8 mouse cellular contexts compared by ENCODE assay signal in the genomic region with DNA sequence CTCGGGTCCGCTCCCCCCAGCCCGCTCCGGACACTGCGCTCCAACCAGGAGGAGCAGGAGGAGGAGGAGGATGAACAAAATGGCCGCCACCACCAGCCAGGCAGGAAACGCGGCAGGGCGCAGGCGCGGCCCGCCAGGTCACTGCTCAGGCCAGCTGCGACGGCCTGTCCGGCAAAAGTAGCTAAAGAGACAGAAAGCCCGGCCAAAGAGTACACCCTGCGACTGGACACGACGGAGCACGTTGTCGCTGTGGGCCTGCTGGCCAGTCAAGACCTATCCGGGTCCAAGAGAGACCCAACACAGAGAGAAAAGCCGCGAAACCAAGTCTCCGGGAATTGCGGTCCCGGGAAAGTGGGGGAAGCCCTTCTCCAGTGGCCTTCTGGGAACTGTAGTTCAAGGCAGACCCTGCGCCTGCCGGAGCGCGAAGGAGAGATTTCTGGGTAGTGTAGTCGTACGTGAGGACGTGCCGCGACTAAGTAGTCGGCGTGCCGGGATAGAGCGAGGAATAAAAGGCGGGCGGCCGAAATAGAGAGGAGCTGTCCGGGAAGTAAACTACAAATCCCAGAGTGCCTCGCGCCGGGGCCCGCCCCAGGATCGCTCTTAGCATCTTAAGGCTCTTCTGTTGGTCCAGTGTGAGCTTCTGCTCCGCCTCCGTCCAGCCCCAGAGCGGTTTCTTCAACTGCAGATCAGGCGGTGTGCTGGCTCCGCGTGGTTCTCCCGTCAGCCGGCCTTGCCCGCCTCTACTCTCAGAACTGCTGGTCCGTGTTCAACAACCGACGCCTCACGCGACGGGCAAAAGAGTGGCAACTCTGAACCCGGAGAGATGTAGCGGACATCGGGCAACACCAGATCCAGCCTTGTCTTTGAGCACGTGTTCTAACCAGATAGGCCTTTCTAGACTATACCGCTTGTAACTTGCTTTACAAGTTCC. TPM values are rescaled to one million over a fixed set of nuclear protein-coding genes. Genes with fewer than 3 reads are reported as not detected.
A peak's percentile ranks its signal among the peaks of the same experiment; 100 is the strongest.
DNase-seq lines count a peak whose midpoint lies in the region; ATAC-seq and TF ChIP-seq lines count a peak whose summit lies in the region.

Gene Tial1 (minus strand): TSS at position 433 of the 931 bp plus-strand sequence.

- peaks cover 13% of the 10 kb centered on the region for H3K4me1 ChIP-seq in embryonic facial prominence, embryonic 14.5 days (ENCODE audit: control insufficient read depth, insufficient read depth, low read length)
- peaks cover 5% of the 10 kb centered on the region for H3K4me1 ChIP-seq in heart, adult 2 months (ENCODE audit: control insufficient read depth, insufficient read depth, low read length)
- peaks cover 18% of the 10 kb centered on the region for H3K4me1 ChIP-seq in limb, embryonic 13.5 days
- H3K4me1 ChIP-seq in midbrain, embryonic 16.5 days (ENCODE audit: control insufficient read depth, insufficient read depth, low read length), result peaks cover 16% of the 10 kb centered on the region

- H3K27ac ChIP-seq in embryonic facial prominence, embryonic 14.5 days (replicated peaks; ENCODE audit: low read depth, low read length), result peak within 1 kb of the TSS; percentile 96
- peak within 1 kb of the TSS; percentile 100 for H3K27ac ChIP-seq in heart, adult 2 months
- H3K27ac ChIP-seq in limb, embryonic 13.5 days, result peak within 1 kb of the TSS; percentile 94
- H3K27ac ChIP-seq in midbrain, embryonic 16.5 days (ENCODE audit: low read length), result peak within 1 kb of the TSS; percentile 91

- H3K9ac ChIP-seq in embryonic facial prominence, embryonic 14.5 days (ENCODE audit: low read depth, low read length), result peak within 1 kb of the TSS; percentile 80
- peak within 1 kb of the TSS; percentile 81 for H3K9ac ChIP-seq in heart, adult 2 months (ENCODE audit: low read depth, low read length)
- H3K9ac ChIP-seq in limb, embryonic 13.5 days, result peak within 1 kb of the TSS; percentile 90
- peak within 1 kb of the TSS; percentile 82 for H3K9ac ChIP-seq in midbrain, embryonic 16.5 days (ENCODE audit: low read depth, low read length)

- H3K36me3 ChIP-seq in embryonic facial prominence, embryonic 14.5 days (ENCODE audit: control insufficient read depth, insufficient read depth, low read length), result no peaks in the 10 kb centered on the region
- H3K36me3 ChIP-seq in heart, adult 2 months (ENCODE audit: control insufficient read depth, insufficient read depth, low read length), result peaks cover 7% of the 10 kb centered on the region
- H3K36me3 ChIP-seq in limb, embryonic 13.5 days, result no peaks in the 10 kb centered on the region
- no peaks in the 10 kb centered on the region for H3K36me3 ChIP-seq in midbrain, embryonic 16.5 days (ENCODE audit: control insufficient read depth, insufficient read depth, low read length)

- H3K4me3 ChIP-seq in embryonic facial prominence, embryonic 14.5 days (ENCODE audit: low read depth, low read length), result peak within 1 kb of the TSS; percentile 59
- H3K4me3 ChIP-seq in heart, adult 2 months, result peak within 1 kb of the TSS; percentile 57
- peak within 1 kb of the TSS; percentile 89 for H3K4me3 ChIP-seq in limb, embryonic 13.5 days
- peak within 1 kb of the TSS; percentile 77 for H3K4me3 ChIP-seq in midbrain, embryonic 16.5 days (ENCODE audit: low read depth, low read length)

- H3K27me3 ChIP-seq in embryonic facial prominence, embryonic 14.5 days (replicated peaks; ENCODE audit: control insufficient read depth, insufficient read depth, low read length), result no peaks in the 10 kb centered on the region
- no peaks in the 10 kb centered on the region for H3K27me3 ChIP-seq in heart, adult 2 months (ENCODE audit: control insufficient read depth, insufficient read depth, low read length)
- H3K27me3 ChIP-seq in limb, embryonic 13.5 days, result no peaks in the 10 kb centered on the region
- no peaks in the 10 kb centered on the region for H3K27me3 ChIP-seq in midbrain, embryonic 16.5 days (ENCODE audit: control insufficient read depth, insufficient read depth, low read depth, low read length)

- intact Hi-C loops in heart, adult 2 months (cut with DNase I), result loop anchor here (2.0 to 5.0 kb wide), 4 partner anchors 43 to 224 kb away; partner anchors contain the start of genes 9130023H24Rik, Armc5, Bag3 and Inpp5f

- no peak; the same call in 1 of the 2 replicates for TF ChIP-seq EP300 in heart, adult 2 months (IDR thresholded peaks at IDR 0.05; ENCODE audit: insufficient read depth, low read depth, low read length)

- peak within 1 kb of the TSS; percentile 85 for H3K4me2 ChIP-seq in embryonic facial prominence, embryonic 14.5 days (ENCODE audit: low read depth, low read length)
- H3K4me2 ChIP-seq in limb, embryonic 13.5 days (replicated peaks), result peak within 1 kb of the TSS; percentile 89
- peak within 1 kb of the TSS; percentile 88 for H3K4me2 ChIP-seq in midbrain, embryonic 16.5 days (ENCODE audit: low read length)

- H3K79me2 ChIP-seq in heart, adult 2 months (replicated peaks; ENCODE audit: control insufficient read depth, insufficient read depth, low read length), result no peaks in the 10 kb centered on the region; the same call in 1 of the 2 replicates

- TF ChIP-seq POLR2A in heart, adult 2 months (IDR thresholded peaks at IDR 0.05; ENCODE audit: insufficient read depth, low read depth, low read length), result peak; percentile 74

- 1% methylated on average over 64 of the region's 69 CpGs for WGBS in embryonic facial prominence, embryonic 14.5 days
- under 1% methylated on average over 65 of the region's 69 CpGs for WGBS in heart, adult 2 months
- under 1% methylated on average over 65 of the region's 69 CpGs for WGBS in limb, embryonic 13.5 days
- WGBS in midbrain, embryonic 16.5 days, result under 1% methylated on average over 69 of the region's 69 CpGs

- no peak for TF ChIP-seq CTCF in heart, adult 2 months (IDR thresholded peaks at IDR 0.05)

- peak; percentile 98 for DNase-seq in 3T3-L1 (ENCODE audit: low read depth, low spot score)
- peak; percentile 89 to 90 for DNase-seq in adrenal gland, postnatal 4 days (ENCODE audit: low spot score in 2 of 2)
- peak; percentile 100 for DNase-seq in embryonic facial prominence, embryonic 14.5 days (ENCODE audit: low spot score)
- DNase-seq in heart, adult 2 months, result peak; percentile 96 to 100
- peak; percentile 99 for DNase-seq in kidney, adult 8-10 months
- DNase-seq in spleen, postnatal 10 days (ENCODE audit: low spot score in 2 of 2), result peak; percentile 95 to 98

- peak; percentile 99 for ATAC-seq in embryonic facial prominence, embryonic 14.5 days (ENCODE audit: low read depth)
- peak; percentile 99 for ATAC-seq in limb, embryonic 13.5 days (ENCODE audit: low FRiP score, low read depth)
- ATAC-seq in midbrain, embryonic 16.5 days, result peak; percentile 99

- peaks cover 6% of the 10 kb centered on the region; the same call in 1 of the 2 replicates for H3K9me3 ChIP-seq in embryonic facial prominence, embryonic 14.5 days (ENCODE audit: control insufficient read depth, low read length)
- H3K9me3 ChIP-seq in limb, embryonic 13.5 days, result no peaks in the 10 kb centered on the region
- H3K9me3 ChIP-seq in midbrain, embryonic 16.5 days (replicated peaks; ENCODE audit: control insufficient read depth, low read length, poor library complexity, severe bottlenecking), result no peaks in the 10 kb centered on the region

RNA-seq across cellular contexts. Expression of gene Tial1, which starts in this region (rescaled TPM):
- total RNA-seq in adrenal gland, postnatal 4 days (2021), result 100 to 1,000 TPM; 119 to 121 TPM
- 38.4 and 40.1 TPM in 2 replicates for polyA plus RNA-seq in embryonic facial prominence, embryonic 14.5 days (2014; fragmentation: Nextera tagmentation; extraction: Ambion mirVana)
- 10 to 100 TPM; 42.8 to 43.4 TPM for total RNA-seq in heart, adult 2 months (2021)
- 18.4 and 32.9 TPM in 2 replicates for polyA plus RNA-seq in heart, adult 2 months (2012; rRNA removed)
- polyA plus RNA-seq in limb, embryonic 13.5 days (2015; fragmentation: Nextera tagmentation; extraction: Ambion mirVana), result 37.1 and 39.6 TPM in 2 replicates
- polyA plus RNA-seq in midbrain, embryonic 16.5 days (2015; fragmentation: Nextera tagmentation; extraction: Ambion mirVana), result 29.5 and 33.7 TPM in 2 replicates

Comparison
In these comparisons a context has a peak if more than half of its experiments do, and no peak if none do; other contexts are left out.
1. Peak in every context shown above with its lines: DNase-seq, ATAC-seq, H3K4me3 ChIP-seq and H3K27ac ChIP-seq.